Mouse (Mus musculus): ENCODE measurements around the gene Gimap3.

Gimap3 gene

GRCm38 (mm10) chr6:48742422-48743351 is 28.0 kb downstream of the Gimap3 start:
- peak; percentile 17 to 18 for DNase-seq

- no peak for DNase-seq
Observed at GRCm38 (mm10) chr6:48741711-48742206, 28.9 kb downstream of the Gimap3 start.

- DNase-seq: no peak
Observed at GRCm38 (mm10) chr6:48741273-48741672, 29.4 kb downstream of the Gimap3 start.

GRCm38 (mm10) chr6:48740501-48741169 is 30.0 kb downstream of the Gimap3 start:
- no peak for DNase-seq

GRCm38 (mm10) chr6:48739780-48740055 is 30.9 kb downstream of the Gimap3 start:
- no peak for DNase-seq

- no peak for DNase-seq
Observed at GRCm38 (mm10) chr6:48738961-48739779, 31.5 kb downstream of the Gimap3 start, which contains the start of gene Gimap1. Gimap1 (plus strand) TSS chr6:48739054.

GRCm38 (mm10) chr6:48737688-48738087 is 33.0 kb downstream of the Gimap3 start:
- peak in 1 of 2 experiments; percentile 26 for DNase-seq

GRCm38 (mm10) chr6:48737053-48737452 is 33.6 kb downstream of the Gimap3 start:
- no peak for DNase-seq

- DNase-seq: no peak
Observed at GRCm38 (mm10) chr6:48733660-48734059, 37.0 kb downstream of the Gimap3 start.

- DNase-seq: no peak
Observed at GRCm38 (mm10) chr6:48732864-48733304, 37.8 kb downstream of the Gimap3 start.

- DNase-seq: no peak
Observed at GRCm38 (mm10) chr6:48727761-48728160, 42.9 kb downstream of the Gimap3 start.

- DNase-seq: peak in 1 of 2 experiments; percentile 12
Observed at GRCm38 (mm10) chr6:48725476-48725875, 45.2 kb downstream of the Gimap3 start.

- DNase-seq: no peak
Observed at GRCm38 (mm10) chr6:48723468-48723867, 47.2 kb downstream of the Gimap3 start.

GRCm38 (mm10) chr6:48720326-48720725 is 50.3 kb downstream of the Gimap3 start:
- DNase-seq: peak in 1 of 2 experiments; percentile 8

GRCm38 (mm10) chr6:48718455-48718854 is 52.2 kb downstream of the Gimap3 start, which contains the start of the genes Gm28053 and Gimap7:
Gm28053 (plus strand) TSS chr6:48718607.
Gimap7 (plus strand) TSS chr6:48718621.
- DNase-seq: no peak
